Mouse (Mus musculus): ENCODE data around the gene Mrps27.

Gene Mrps27

DNA sequence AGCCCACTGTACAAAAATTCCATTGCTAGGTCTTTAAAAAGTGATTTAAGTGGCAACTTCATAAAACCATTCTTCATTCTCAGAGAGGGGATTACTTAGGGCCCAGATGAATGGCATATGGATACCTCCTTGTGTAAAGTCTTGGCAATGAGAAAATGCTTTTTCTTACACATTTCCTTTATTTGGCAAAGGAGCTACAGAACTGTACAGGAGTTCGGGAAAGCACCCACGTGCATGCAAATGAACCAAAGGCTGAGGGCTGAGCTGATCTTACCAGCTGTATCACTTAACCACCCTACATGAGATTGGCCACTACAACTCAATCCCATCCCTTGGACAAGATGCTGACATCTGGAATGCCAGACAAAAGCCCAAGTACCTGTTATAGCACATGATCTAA, 95.6 kb downstream of the Mrps27 start:
- in situ Hi-C loops (cut with MboI) = no loop called here

DNA sequence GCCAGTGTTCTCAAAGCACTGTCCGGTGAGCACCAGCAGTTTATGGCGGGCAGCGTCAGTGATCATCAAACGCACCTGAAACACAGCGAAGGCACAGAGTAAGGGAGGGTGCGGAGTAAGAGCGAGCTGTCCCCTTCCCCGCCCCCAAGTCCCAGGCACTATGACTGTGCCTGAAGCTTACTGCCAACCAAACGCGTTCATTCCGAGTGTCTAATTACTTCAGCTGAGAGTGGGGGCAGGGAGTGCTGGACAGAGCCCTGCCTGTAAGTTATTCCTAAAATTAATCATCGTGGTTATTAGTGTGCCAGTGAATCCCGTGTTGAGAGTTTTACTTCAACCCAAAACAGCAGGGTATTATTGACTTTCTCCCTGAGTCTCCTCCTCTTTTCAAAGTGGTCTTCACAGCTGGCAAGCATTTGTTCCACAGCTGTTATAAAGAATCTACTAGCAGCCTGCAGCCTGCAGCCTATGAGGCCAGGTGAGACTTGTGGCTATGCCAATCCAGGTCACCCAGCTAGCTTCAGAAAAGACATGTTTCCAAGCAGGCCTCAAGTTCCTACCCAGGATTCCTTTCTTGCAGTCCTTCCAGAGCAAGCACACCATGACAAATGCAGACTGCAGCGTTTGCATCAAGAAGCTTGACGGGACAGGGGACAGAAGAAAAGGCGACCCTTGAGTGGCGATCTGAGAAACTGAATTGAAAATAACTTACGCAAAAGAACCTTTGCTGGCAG, 97.3 kb downstream of the Mrps27 start:
- in situ Hi-C loops (cut with MboI) = no loop called here

DNA sequence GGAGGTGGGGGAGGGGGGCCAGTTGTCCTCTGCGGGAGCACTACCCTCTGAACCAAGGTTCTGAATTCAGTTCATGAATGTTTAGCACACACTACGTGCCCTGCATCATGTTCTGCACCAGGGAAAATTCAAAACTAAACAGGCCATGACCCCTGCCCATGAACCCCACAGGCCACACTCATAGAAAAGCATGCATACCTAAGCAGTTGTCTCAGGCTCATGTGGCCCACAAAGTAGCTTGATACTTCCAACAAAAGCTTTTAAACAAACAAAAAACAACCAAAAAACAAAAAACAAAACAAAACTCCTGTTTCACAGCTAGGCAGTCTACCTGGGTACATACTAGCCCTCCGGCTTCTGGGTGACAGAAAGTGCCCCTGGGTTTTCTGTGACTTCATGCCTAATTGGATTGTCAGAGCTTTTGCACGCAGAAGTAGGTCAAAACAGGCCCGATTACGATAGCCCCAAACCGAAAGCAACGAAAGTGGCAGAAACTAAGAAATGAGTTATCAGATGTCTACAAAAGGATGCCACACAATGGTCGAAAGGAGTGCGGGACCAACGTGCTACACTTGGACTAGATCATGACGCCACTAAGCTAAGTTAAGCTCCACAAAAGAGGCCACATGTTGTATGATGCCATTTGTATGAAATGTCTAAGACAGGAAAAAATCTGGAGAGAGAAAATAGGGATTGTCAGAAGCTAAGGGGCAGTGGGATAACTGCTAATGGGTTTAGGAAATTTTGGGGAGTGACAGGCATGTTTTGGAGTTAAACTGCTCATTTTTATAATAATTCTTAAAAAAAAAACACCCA, 98.1 kb downstream of the Mrps27 start:
- in situ Hi-C loops (cut with MboI) = no loop called here

DNA sequence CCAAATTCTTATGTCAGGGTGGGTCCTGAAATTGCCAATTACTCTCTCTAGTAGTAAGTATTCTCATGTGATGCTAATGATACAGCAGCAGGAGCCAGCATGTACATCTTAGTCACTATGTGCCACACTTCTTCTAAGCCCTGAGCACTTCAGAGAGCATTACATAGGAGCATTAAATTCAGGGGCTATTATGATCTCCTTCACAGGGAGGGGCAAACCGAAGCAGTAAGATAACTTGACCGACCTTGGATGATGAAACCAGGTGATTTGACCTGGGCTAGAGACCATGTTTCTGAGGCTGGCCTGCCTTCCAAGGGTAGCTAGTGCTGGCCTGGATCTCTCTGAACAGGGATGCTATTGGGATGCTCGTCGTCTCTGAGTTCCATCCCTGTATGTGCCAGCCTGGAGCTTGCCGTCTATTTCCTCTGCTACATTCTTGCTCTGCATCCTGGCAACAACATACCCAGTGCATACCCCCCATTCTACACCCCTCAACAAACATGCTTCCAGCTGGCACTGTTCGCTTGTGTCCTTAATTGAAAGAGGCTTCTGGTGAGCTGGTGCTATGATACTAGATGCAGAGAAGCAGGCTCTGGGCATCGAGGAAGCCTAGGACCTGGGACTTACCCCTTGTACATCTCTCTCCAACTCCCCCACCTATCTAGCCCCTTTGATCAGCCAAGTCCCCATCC, 99.0 kb downstream of the Mrps27 start:
- in situ Hi-C loops (cut with MboI) = no loop called here

DNA sequence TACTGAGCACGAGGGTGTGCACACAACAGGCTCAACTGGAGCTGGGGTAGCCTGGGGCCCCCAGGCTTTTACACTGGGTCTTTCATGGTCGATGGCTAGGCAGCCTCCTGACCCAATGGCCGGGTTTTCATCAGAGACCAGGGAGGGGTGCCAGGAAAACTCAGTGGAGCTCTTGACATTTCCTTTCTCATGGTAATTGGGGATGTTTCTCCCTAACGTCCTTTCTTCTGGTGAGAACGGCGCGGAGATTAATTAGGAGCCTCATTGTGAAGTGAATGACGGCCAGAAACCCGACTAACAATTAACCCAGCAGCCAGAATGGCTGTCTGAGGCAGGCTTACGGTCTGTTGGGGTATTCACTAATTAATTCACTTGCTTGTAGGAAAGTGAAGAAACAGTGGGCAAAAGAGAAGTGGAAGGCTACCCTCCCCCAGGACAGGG, 99.9 kb downstream of the Mrps27 start:
- in situ Hi-C loops (cut with MboI) = no loop called here

DNA sequence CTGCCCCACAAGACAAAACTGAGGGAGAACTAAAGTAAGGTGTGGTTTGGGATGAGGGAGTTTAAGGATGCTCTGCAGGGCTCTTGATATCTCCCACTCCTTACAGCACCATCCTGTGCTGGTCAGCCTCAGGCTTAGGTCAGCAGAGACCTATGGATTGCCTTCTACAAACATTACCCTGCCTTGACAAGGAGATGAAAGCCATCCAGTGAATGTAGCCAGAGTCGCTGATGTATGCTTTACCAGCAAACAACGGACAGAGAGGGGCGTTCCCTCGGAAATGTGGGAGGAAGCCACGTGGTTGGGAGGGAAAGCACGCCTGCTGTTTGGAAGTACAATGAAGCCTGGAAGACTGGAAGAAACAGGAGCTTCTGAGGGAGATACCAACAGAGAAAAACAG, 100.3 kb downstream of the Mrps27 start:
- in situ Hi-C loops (cut with MboI) = no loop called here

DNA sequence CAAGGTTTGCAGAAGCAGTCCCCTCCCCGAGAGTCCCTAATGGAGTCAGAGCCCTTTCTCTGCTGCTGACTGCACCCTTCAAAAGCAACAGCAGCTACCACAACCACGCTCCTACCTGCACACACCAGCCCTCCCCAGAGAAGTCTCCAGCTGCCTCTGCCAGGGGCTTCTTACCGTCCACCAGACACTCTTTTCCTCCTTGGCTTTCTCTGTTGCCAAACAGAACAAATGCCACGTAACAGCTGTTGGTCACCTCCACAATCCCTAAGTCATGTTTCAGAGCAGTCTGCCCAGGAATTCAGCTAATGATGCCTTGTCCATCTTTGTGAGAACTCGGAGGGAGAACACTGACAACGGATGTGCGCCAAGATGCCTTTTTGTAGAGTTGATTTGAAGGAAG, 102.4 kb downstream of the Mrps27 start:
- in situ Hi-C loops (cut with MboI) = no loop called here

DNA sequence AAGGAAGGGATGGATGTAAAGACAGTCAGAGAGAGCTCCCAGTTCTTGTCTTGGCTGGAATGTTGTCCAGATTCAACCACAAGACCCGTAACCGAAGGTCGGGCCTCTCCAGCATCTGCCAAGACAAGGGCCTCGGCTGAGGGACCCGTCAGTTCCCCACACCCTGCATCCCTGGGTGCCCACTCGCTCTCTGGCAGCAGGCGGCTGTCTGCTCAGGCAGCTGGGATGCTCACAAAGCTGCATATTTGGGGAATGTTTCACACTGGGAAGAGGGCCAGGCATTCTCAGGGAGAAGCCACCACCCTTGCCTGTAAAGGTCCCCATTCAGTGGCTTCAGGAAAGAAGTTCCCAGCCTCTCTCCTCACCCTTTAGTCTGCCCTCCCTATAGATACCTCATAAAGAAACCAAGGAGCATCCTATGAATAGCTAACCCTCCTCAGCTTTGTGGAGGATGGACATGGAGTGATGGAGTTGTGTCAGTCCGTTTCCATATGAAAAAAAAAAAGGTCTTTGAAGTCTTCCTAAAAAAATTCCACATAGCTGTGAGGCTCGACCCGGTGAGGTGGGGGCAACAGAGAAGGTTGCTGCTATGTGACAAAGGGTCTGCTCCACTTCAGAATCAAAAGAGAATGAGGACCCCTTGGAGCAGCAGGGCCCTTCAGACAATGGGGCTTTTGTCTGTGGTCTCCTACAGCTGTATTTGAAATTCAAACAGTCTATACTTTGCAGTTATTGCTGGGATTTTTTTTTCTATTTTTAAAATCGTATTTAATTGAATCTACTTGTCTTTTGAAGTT, 103.0 kb downstream of the Mrps27 start:
- in situ Hi-C loops (cut with MboI) = no loop called here

DNA sequence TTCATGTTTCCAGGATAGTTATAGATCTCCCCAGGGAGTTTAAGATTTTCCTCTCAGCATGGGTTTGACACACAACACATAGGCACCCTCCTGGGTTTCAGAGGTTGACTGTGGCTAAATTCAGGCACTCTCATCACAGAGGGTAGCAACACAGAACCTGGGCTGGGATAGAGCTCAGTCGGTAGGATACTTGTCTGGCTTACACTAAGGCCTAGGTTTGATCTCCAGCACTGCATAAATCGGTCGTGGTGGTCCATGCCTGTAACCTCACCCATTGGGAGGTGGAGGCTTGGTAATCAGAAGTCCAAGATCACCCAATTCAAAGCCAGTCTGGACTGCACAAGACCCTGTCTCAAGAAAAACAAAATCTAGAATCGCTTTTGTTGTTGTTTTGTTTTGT, 103.7 kb downstream of the Mrps27 start:
- in situ Hi-C loops (cut with MboI) = no loop called here

DNA sequence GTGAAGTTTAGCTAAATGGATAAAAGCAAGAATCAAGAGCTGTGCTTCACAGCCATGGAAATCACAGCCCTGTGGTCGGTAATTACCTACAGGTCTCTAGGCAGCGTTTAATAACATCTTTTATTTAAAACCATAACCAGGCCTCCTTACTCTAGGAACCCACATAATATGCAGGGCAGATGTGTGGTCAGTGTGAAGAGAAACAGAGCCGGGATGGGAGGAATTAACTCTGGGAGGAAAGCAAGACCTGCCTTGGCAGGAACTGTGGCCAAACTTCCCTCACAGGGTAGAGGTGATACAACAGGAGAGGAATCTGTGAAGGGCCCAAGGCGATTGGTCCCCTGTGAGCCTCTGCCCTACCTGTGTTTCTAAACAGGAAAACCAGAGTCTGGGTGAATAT, 105.0 kb downstream of the Mrps27 start:
- in situ Hi-C loops (cut with MboI) = no loop called here

DNA sequence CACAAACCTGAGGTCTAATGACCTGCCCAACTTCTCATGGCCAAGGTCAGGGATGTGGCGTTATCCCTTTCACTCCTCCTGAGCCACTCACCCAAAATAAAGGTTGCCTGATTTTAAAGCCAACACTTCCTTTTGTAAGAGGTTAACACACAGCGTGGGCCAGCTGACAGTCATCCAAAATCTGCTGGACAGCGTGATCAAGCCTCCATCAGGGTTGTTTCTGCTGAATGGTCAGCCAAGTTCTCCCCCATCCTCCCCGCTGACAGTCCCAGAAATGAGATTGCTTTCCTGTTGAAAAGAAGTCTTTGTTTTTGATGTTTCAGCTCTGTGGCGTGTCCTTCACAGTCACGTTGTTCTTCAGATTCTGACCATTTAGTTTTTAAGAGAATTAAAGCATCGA, 106.2 kb downstream of the Mrps27 start:
- in situ Hi-C loops (cut with MboI) = no loop called here

DNA sequence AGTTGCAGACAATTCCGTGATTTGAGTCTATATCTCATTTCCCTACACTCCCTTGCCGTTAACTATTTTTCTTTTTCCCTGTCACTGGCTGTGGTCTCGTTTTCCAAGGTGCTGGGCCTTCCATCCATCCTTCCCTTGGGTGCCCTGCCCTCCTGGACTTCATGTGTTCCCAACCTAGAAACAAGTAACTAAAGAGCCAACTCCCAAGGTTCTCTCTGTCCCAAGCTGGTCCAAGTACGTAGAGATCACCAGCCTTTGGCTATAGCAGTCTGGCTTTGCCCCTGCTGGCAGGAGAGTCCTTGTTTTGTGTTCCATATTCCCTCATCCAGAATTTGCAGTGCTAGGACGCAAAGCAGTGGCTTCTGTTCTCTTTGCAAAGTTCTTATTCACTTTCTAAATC, 106.7 kb downstream of the Mrps27 start:
- in situ Hi-C loops (cut with MboI) = no loop called here

DNA sequence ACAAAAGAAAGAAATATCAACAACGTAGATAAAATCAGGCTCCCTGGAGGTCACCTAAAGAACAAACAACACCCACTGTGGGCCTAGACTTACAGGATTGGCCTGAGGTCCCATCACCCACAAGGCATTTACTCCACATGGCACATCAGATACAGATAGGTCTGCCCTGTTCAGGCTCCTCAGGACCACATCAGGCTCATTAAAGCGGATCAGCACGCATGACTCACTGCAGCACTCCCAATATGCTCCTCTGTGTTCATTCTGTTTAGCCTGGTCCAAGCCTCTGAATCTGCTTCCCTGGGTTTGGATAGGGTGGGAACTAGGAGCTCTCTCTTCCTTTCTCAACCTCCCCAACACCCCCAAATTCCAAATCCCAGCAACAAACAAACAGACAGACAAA, 107.9 kb downstream of the Mrps27 start:
- in situ Hi-C loops (cut with MboI) = no loop called here

DNA sequence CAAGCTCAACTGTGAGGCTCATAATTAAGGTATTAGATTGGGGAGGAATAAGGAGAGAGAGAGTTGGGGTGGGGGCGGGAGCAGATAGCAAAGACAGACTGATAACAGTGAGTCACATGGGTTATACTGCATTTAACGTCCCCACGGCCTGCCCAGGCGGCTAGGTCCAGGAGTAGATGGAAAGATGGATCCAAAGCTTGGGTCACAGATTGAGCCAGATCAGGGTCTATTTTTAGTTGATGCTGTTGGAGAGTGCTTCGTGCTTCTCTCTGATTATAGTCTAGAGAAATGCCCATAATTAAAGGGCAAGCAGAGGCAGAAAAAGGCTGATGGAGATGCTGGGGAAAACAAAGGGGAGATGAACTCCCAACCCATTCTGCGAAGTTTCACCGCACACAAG, 110.4 kb downstream of the Mrps27 start:
- in situ Hi-C loops (cut with MboI) = no loop called here

DNA sequence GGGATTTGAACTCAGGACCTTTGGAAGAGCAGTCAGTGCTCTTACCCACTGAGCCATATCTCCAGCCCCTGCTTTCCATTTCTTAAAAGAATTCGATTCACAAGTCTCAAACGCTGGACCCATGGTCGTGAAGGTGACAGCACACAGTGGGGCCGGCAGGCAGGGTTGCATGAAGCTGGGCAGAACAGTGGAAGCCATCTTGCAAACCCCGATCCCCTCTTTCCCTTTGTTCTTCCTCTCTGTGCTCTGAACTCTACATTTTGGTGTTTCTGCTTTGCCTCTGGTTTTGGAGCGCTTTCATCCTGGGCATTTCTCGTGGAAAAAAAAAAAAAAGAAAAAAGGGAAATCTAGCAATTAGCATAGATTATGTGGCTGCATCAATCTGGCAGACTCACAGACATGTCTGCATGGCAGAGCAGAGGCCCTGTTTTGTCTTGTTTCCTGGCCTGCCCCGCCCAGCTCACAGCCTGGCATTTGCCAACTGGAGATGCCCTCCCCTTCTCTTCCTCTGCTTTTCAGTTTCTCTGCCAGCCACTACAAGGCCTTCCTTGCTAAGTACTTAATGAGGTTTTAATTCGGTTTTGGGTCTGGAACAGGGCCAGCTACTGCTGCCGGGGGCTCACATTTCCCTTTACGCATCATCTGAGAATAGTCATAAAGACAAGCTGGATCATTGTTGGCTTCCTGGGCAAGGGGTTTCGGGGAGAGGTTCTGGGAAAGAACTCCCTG, 114.2 kb downstream of the Mrps27 start:
- in situ Hi-C loops (cut with MboI) = no loop called here

DNA sequence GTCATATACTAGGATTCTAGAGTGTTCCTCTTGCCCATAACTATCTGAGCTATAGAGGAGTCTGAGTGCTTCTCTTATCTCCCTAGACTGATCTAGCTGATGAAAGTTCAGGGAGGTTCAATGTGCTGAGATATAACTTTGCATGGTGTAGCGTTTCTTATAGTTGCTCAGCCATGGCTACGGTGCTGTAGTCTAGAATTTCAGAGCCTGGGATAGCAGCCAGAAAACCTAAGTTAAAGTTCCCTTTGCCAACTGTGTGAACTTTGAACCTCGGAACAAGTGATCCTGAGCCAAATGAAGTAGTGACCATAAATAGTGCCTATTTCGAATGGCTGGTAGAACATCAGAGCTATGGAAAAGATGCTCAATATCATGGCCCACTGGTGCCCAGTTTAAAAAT, 115.0 kb downstream of the Mrps27 start:
- in situ Hi-C loops (cut with MboI) = no loop called here

DNA sequence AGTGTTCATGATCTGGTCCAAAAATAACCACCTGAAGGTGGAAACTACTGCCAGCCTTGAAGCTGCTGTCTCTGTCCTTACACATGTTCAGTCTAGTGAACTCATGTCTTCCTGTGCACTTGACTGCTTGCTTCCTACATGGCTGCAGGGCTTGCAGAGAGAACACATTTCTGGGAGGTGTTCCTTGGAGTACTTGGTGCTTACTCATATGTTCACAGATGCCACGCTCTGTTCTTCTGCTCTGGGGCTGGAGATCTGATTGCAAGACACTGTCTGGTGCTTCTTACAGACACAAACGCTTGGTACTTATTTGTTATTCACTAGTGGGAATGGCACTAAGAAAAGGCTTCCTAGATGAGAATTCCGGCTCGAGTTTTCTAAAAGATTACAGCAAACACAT, 117.3 kb downstream of the Mrps27 start:
- in situ Hi-C loops (cut with MboI) = no loop called here

DNA sequence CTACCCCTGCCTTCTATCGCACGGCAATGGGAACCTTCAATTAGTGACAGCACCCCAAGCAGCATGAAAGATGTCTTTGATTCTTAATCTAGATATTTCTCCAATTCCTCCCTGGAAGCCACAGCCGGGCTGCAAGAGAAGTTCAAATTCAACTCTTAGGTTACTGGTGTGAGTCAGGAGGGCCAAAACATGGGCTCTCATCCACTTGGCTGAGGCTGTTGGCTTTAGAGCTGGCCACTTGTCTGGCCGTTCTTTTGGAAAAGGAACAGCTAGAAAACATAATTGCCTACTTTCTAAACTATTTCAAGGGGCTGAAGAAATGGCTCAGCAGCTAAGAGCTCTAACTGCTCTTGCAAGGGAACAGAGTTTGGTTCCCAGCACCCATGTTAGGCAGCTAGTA, 120.0 kb downstream of the Mrps27 start:
- in situ Hi-C loops (cut with MboI) = no loop called here
